Mouse (Mus musculus) mesoderm, embryonic 11.5 days (tissue): ENCODE results near the gene Trim47.
"Not testable (repeated sequence)": the region's sequence is repeated elsewhere in the genome, so short reads cannot be mapped to it uniquely, and the experiment has no call there.

Experiments
- DNase-seq: peaks from one replicate; pipeline ENCODE4 v3.0.0-alpha.2; 2012; ENCODE audit warnings: low read depth, low spot score

The Trim47 gene

GRCm38 (mm10) chr11:116138096-116138467, 11.1 kb upstream of the Trim47 start:
- DNase-seq = no peak

GRCm38 (mm10) chr11:116134171-116134570, 7.2 kb upstream of the Trim47 start:
- DNase-seq = no peak

- DNase-seq = no peak
Measured at GRCm38 (mm10) chr11:116133497-116133896, 6.5 kb upstream of the Trim47 start.

DNA sequence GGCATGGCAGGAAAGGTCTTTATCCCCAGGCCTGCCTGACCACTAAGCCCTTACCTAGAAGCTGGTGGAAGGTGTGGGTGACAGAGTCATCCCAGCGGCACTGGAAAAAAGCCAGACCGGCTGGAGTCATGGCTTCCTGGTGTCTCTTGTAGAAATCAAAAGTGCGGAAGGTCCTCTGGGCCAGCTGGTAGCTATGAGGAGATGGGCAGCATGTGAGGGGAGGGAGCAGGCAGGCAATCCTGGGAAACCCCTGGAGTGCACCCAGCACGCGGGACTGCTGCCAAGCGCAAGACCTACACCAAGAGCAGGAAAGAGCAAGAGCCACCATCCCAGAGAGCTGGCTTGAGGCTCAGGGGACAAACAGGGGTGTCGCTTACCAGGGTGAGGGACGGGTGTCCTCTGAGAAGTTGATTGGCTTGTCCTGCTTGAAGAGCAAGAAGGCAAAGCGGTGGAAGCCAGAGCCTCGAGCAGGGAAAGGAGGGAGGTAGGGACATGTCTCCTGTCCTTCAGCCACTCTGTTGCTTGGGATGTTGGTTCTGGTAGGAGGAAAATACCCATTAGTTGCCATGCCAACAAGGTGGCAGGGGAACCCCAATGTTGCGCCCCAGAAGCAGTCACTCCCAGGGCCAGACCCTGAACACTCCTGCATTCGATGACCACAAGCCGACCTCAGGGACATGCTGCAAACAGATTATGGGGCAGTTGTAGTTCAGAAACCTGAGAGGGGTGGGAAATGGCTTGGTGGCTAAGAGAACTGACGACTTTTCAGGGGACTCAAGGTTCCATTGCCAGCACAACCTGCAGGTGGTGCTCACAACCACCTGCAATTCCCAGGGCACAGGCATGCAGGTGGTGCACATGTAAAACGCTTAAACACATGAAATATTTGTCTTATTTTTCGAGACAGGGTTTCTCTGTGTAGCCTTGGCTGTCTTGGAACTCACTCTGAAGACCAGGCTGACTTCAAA, 5.6 kb upstream of the Trim47 start:
- no peak for DNase-seq

DNA sequence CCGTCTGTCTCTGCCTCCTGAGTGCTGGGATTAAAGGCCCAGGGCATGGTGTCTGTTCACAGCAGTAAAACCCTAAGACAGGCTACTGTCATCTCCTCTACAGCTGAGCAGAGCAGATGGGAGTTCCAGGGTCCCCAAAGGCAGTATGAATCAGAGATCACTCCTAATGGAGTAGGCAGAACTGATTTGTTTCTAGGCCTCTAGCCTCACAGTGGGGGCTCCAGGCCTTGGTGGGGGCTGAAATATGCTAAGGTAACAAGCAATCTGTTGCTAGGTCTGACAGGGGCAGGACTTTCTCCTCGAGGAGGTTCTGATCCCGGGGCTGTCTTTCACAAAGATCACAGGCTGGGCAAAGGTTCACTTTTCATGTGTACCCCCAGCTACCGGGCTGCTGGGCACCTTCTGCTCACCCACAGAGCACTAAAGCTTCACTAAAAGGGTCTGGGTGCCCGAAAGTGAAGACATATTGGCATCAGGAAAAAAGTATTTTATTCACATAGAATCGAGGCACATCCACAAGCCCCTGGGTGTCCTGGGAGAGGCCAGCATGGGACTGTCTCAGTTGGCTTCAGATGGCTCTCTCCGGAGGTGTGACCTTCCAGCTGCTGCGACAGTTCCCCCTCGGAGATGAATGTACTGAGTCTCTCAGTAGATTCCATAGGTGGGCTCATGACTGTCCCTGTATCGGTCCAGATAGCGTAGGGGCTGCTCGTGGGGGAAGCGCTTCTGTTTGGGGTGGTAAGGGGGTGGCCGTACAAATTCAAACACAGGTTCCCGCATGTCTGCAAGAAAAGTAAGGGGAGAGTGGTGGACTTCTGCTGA, 4.5 kb upstream of the Trim47 start:
- no peak for DNase-seq

DNA sequence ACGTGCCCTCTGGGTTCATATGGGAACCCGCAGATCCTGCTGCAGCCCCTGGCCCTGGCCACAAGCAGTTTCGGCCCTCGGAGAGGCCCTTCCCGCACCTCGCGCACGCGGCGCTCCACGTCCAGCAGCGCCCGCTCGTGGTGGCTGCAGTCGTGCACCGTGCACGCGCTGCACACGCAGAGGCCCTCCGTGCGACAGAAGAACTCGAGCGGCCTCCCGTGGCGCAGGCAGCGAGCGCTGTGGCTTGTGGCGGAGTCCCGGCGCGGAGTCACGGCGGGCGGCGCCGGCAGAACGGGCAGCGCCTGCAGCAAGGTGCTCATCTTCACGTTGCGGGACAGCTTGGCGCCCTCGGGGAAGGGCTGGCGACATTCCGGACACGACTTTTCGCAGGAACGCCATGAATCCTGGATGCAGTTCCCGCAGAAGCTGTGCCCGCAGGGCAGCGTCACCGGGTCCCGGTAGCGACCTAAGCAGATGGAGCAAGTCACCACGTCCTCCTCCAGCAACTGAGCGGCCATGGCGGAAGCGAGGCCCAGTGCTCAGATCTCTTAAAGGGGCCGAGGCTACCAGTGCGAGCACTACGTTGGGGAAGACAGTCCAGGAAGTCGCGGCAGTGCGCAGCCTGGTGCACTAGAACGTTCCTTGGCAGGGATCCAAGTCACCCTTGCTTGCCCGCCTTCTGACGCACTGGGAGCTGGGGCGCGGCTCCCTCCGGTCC, 3.6 kb upstream of the Trim47 start, which contains the start of gene Trim65:
Gene Trim65 (minus strand): TSS at position 641 of the 718 bp plus-strand sequence.
- DNase-seq = peak; percentile 90

DNA sequence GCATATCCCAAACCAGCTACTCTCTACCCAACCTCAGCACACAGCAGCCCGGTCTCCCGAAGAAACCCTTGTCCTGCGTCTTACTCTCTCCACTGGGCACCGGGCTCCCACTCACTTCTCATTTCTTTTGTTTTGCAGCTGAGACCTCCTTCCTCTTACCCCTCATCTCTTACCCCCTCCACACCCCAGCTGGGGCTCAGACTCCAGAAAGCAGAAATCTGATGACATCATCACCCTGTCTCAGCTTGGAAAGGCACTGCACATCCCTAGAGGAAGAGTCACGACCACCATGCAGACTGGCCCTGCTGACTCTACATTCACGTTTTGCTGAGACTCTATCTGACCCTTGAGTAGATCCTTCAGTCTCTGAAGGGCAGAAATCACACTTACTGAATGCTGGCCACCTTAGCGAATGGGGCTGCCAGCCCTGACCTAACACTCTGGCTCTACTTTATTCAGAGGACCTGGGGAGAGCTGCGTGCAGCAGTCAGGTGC, 3.0 kb upstream of the Trim47 start:
- peak; percentile 36 for DNase-seq

- DNase-seq = no peak
Measured at GRCm38 (mm10) chr11:116129091-116129790, 2.2 kb upstream of the Trim47 start.

GRCm38 (mm10) chr11:116127986-116128385, 976 bp upstream of the Trim47 start:
- DNase-seq = no peak

DNA sequence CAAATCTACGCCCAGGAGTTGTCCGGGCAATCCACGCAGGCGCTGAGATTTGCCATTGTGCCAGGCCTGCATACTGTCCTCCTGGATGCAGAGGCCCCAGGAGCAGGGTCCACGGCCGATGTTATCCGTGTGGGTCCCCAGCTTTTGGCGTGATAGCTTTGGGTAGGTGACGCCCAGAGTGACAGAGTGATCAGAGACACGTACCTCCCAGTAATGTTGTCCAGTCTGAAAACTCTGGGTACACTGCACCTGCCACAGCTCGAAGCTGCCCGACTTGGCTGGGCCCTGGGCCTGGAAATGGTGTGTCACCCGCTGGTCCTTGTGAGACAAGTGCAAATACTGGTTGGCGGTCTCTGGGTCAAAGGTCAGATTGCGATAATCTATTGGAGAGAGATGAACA, 749 bp downstream of the Trim47 start:
- DNase-seq = no peak

GRCm38 (mm10) chr11:116121731-116122245, 5.2 kb downstream of the Trim47 start:
- not testable (repeated sequence) for DNase-seq

- DNase-seq = no peak
Measured at GRCm38 (mm10) chr11:116117819-116118218, 9.2 kb downstream of the Trim47 start.

DNA sequence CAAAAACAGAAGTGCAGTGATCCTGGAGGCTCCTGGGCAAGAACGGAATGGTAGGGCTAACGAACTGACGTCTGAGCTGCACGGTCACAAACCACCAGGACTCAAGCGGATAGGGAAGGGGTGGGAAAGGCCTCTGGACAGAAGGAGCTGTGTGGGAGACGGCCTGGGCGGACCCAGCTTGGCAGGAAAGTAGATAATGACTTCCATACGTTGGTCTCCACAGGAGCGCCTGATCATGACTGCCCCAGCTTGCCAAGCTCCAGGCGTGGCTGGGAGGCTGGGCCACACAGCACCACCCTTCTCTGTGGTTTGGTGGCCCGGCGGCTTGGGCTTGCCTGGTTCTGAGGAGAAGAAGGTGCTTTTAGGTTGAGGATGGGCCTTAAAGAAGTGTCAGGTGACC, 9.8 kb downstream of the Trim47 start:
- no peak for DNase-seq

DNA sequence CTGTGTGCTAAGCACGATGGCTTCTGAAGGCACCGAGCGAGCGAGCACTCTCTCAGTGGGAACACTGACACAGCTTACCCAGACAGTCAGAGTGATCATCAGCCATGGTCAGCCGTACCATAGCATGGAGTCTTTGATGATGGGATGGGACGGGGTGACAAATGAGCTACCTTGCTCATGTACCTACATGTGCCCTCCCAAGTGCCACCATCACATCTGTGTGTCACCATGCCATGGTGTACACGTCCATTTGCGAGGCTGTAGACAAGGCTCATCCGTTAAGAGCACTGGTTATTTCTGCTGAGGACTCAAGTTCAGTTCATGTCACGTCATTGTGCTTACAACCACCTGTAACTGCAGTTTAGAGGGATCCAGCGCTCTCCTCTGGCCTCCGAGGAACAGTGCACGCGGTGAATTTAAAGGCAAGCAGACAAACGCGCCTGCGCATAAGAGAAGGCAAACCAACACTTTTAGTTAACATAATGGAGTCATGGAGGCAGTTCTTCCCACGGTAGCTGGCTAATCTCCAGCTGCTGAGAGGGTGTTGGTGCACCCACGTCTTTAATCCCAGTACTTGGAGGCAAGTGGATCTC, 15.3 kb downstream of the Trim47 start:
- no peak for DNase-seq

DNA sequence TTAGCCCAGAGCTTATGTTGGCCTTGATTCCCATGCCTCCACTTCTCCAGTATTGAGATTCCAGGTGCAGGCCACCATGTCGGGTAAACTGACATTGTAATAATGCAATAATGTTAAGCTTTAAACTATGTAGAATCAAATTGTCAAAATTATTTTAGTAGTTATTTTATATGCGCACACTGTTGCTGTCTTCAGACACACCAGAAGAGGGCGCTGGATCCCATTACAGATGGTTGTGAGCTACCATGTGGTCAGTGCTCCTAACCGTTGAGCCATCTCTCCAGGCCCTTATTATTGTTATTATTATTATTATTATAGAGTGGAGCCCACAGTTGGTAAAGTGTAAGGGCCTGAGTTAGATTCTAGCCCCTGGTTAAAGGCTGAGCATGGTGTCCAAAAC, 15.9 kb downstream of the Trim47 start:
- no peak for DNase-seq

GRCm38 (mm10) chr11:116110540-116110939, 16.5 kb downstream of the Trim47 start:
- DNase-seq = no peak

DNA sequence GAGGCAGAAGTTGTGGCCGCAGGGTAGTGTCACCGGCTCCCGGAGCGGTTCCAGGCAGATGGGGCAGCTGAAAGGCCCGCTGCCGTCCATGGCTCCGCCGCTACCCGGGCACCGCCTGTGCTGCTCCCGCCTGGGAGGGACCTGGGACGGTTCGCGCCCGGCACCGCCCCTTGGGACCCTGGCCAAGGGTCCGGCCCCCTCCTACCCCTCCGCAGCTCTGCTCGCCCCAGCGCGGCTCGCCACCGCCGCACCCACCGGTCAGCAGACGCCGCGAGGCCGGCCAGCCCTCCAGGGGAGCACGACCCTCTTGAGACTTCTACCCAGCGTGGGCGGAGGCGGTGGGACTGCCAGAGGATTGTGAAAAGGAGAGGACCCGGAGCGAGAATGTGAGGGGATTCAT, 16.9 kb downstream of the Trim47 start:
- no peak for DNase-seq

- no peak for DNase-seq
Measured at GRCm38 (mm10) chr11:116109441-116110081, 17.4 kb downstream of the Trim47 start.

DNA sequence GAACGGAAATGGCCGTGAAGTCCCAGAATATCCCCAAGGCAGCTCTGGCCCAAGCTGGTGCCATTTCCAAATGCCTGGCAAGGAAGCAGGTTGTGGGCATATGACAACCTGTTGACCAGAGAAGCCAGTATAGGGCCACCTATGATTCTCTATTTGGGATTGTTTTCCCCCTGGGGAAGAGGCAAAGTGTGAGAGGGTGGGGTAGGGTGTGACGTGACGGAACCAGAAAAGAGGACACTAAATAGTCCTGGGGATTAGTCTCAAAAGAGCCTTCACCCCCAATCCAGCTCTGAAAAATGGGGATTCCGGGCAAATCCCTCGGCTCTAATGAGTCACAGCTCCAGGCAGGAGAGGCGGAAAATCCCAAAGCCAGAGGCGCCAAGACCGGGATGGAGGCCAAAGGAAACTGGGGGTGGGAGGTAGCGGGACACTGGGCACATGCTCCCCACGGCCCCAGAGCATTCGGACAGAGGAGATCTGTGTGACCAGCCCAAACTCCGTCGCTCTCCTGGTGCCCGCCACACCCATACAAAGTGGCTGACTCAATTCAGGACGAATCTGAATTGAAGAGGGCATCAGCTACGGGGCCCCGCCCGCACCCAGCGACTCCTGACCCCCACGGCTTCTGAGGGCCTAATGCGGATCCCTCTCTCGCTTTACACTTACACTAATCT, 18.4 kb downstream of the Trim47 start:
- DNase-seq = no peak
